Mouse (Mus musculus) liver, adult 2 months (tissue): ENCODE data around the gene Dnaic2.

Source experiments
- CTCF ChIP-seq: fragments of 200-500 bp; IDR thresholded peaks from 2 replicates; pipeline ENCODE4 v1.5.1; 2011; ENCODE audit warnings: low read depth, low read length, control low read depth
- POLR2A ChIP-seq: fragments of 200-500 bp; IDR thresholded peaks from 2 replicates; pipeline ENCODE4 v1.6.1; 2011; ENCODE audit warnings: low read length, control low read depth; ENCODE audit not compliant: insufficient read depth; ENCODE audit errors: extremely low read depth

DNA sequence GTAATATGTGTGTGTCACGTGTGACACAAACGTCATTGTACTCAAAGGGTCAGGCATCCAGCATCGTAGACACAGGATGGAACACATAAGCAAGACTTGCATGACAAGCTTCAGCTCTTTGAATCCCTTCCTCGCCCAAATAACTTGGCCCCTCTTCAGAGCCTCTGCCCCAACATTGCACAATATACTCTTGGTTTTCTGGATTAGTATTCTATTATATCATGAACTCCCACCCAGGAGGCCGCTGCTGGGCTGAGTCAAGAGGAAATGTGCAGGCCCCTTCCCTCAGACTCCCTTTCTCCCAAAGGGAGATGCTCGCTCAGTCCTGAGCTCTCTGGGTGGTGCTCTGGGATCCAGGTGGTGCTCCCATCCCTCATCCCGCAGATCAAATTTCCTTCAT is 28.7 kb upstream of the Dnaic2 start:
- TF ChIP-seq POLR2A: no peak
- no peak for TF ChIP-seq CTCF
